Mouse (Mus musculus) heart, postnatal 0 days (tissue): ENCODE measurements at regions not wholly inside any gene's neighbourhood (a gene's known extent, or its start where the extent isn't known, plus 50 kb on each side); places are given as distances from the start of the nearest gene placed in this dataset.

Experiments used
- ATAC-seq: fragments of 200-750 bp; cut with Nextera tagmentation; 2 replicates; pipeline ENCODE4 v1.8.0; 2017; ENCODE audit warnings: low read depth, moderate number of reproducible peaks, moderate library complexity; ENCODE audit not compliant: insufficient read depth
- DNase-seq: peaks from one replicate; pipeline ENCODE4 v3.0.0-alpha.2; 2016; ENCODE audit warnings: low spot score
- H3K27ac ChIP-seq: fragments of 300-500 bp; sonication (generic); 2 replicates; pipeline ENCODE4 v1.5.1; 2014; ENCODE audit warnings: low read depth, mild to moderate bottlenecking
- H3K27me3 ChIP-seq: fragments of 300-500 bp; sonication (generic); 2 replicates; pipeline ENCODE4 v1.6.1; 2014; ENCODE audit warnings: low read length, mixed read lengths; ENCODE audit not compliant: control insufficient read depth, insufficient read depth
- H3K36me3 ChIP-seq: fragments of 300-500 bp; sonication (generic); replicated peaks from 2 replicates; pipeline ENCODE4 v1.6.1; 2014; ENCODE audit warnings: low read length, mixed read lengths; ENCODE audit not compliant: control insufficient read depth, insufficient read depth
- H3K4me1 ChIP-seq: fragments of 300-500 bp; sonication (generic); 2 replicates; pipeline ENCODE4 v1.6.1; 2014; ENCODE audit warnings: antibody characterized with exemption; ENCODE audit not compliant: control insufficient read depth, insufficient read depth
- H3K4me2 ChIP-seq: fragments of 300-500 bp; sonication (generic); 2 replicates; pipeline ENCODE4 v1.6.1; 2014; ENCODE audit warnings: low read depth, mild to moderate bottlenecking, low read length, moderate library complexity
- H3K4me3 ChIP-seq: fragments of 300-500 bp; sonication (generic); 2 replicates; pipeline ENCODE4 v1.5.1; 2014; ENCODE audit warnings: low read depth, low read length
- H3K9ac ChIP-seq: fragments of 300-500 bp; sonication (generic); replicated peaks from 2 replicates; pipeline ENCODE4 v1.6.1; 2014; ENCODE audit warnings: low read depth, low read length, mixed read lengths
- H3K9me3 ChIP-seq: fragments of 300-500 bp; sonication (generic); replicated peaks from 2 replicates; pipeline ENCODE4 v1.6.1; 2016; ENCODE audit warnings: low read length; ENCODE audit not compliant: control insufficient read depth
- CTCF ChIP-seq: IDR thresholded peaks from 2 replicates; pipeline ENCODE4 v1.5.1; 2016; ENCODE audit warnings: antibody characterized with exemption, control low read depth, low read depth
- EP300 ChIP-seq: IDR thresholded peaks from 2 replicates; pipeline ENCODE4 v1.6.1; 2016; ENCODE audit warnings: antibody characterized with exemption, low read depth
- WGBS: fragments of 180-500 bp; shearing (Covaris S2); extraction: QIAGEN DNeasy Blood & Tissue Kit; methylation state at CpG from one replicate; pipeline ENCODE4 v1.1.7; 2014; 5-methylcytosine and 5-hydroxymethylcytosine counted together

DNA sequence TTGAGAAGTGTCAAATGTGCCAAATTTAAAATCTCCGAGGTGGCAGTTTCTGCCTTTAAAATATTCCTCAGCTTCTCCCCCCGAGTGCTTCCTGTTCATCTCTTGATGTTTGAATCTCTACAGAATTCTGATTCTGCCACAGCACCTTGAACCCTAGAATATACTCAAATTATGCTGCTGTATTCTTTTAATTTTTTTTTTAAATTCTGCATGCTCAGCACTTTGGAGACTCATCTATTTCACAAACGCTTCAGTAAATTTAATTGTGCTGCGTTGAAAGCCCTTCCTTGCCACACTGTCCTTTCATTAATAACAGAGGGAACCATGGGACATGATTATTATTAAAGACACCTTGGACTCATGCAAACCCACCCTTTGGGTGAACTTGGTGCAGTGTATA is 408.8 kb upstream of the Ubash3b start:
- no peak overlapping the region for H3K9ac ChIP-seq

DNA sequence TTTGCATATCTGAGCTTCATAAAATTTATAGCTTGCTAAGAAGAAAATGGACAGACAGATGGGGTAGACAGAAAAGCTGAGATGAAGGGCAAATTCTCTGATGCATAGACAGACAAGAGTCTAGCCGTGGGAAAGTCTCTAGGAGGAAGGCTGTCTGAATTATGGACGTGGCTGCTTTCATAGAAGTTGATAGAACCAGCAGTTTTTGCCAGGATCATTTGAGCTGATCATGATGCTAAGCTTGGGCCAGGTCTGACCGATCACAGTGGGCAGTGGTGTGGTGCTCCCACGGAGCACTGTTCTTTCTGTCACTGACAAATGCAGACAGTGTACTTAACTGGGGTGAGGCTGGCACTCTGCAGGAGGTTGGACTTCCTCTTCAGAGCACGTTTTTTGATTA is 405.0 kb upstream of the Ubash3b start:
- ATAC-seq = no peak
- TF ChIP-seq EP300 (no peak), CTCF (no peak)

More for the DNA sequence above, 408.8 kb upstream of the Ubash3b start:
- Histone ChIP-seq H3K36me3 (no peaks in the 10 kb centered on the region), H3K27me3 (no peaks in the 10 kb centered on the region), H3K9me3 (no peaks in the 10 kb centered on the region), H3K27ac (no peak overlapping the region), H3K4me2 (no peak overlapping the region), H3K4me3 (no peak overlapping the region), H3K4me1 (no peaks in the 10 kb centered on the region)
- WGBS = 85% methylated on average over 4 of the region's 4 CpGs
- TF ChIP-seq CTCF = no peak
- TF ChIP-seq EP300 = no peak
- DNase-seq = no peak
- ATAC-seq = no peak

DNA sequence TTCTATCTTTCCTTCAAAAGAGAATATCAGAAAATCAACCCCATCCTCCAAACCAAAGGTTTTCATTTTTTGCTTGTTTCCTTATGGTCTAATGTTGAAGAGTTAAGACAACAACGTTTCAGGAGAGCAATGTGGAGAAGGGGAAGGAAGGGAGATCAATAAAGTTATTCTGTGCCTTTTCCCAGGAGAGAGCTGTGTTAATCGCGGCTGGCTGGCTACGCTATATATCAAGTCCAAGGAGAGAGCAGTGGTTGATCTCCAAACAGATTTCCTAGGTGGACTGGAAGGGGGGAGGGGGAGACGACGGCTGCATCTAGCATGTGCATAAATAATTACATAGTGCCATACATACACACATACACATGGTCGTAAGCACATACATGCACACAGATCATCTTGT is 404.3 kb upstream of the Ubash3b start:
- Histone ChIP-seq H3K27me3 (no peaks in the 10 kb centered on the region), H3K4me2 (no peak overlapping the region), H3K36me3 (no peaks in the 10 kb centered on the region), H3K27ac (no peak overlapping the region), H3K4me1 (no peaks in the 10 kb centered on the region), H3K9me3 (no peaks in the 10 kb centered on the region), H3K9ac (no peak overlapping the region), H3K4me3 (no peak overlapping the region)
- no peak for ATAC-seq
- 80% methylated on average over 7 of the region's 7 CpGs for WGBS
- TF ChIP-seq EP300 (no peak), CTCF (no peak)
- DNase-seq = no peak

More for the DNA sequence above, 405.0 kb upstream of the Ubash3b start:
- Histone ChIP-seq H3K9ac (no peak overlapping the region), H3K36me3 (no peaks in the 10 kb centered on the region), H3K9me3 (no peaks in the 10 kb centered on the region), H3K27me3 (no peaks in the 10 kb centered on the region), H3K4me2 (no peak overlapping the region), H3K27ac (no peak overlapping the region), H3K4me1 (no peaks in the 10 kb centered on the region), H3K4me3 (no peak overlapping the region)
- DNase-seq = no peak
- WGBS = 57% methylated on average over 5 of the region's 5 CpGs

DNA sequence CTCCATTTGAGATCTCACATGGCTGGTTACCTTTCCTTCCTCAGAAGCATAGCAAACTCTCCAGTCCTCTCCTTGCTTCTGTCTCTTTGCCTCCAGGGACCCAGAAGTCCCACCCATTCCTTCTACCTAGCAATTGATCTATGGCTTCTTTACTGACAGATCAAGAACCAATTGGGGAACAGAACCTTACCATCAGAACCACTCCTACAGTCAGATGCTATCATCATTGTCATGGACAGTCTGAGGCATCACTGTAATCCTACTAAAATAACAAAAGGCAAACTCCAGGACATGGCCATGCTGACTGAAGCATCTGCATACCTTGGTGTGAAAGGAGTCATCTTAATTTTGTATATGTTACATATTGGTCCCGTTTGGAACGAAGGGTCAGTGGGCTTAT is 401.9 kb upstream of the Ubash3b start:
- DNase-seq = no peak
- no peak overlapping the region for H3K4me3 ChIP-seq
- H3K4me1 ChIP-seq = no peaks in the 10 kb centered on the region
- no peaks in the 10 kb centered on the region for H3K27me3 ChIP-seq
- H3K9me3 ChIP-seq = no peaks in the 10 kb centered on the region
- no peaks in the 10 kb centered on the region for H3K36me3 ChIP-seq
- no peak for TF ChIP-seq EP300
- no peak for TF ChIP-seq CTCF
- H3K27ac ChIP-seq = no peak overlapping the region
- ATAC-seq = no peak
- no peak overlapping the region for H3K4me2 ChIP-seq
- no peak overlapping the region for H3K9ac ChIP-seq
- WGBS = 73% methylated on average over 2 of the region's 2 CpGs

DNA sequence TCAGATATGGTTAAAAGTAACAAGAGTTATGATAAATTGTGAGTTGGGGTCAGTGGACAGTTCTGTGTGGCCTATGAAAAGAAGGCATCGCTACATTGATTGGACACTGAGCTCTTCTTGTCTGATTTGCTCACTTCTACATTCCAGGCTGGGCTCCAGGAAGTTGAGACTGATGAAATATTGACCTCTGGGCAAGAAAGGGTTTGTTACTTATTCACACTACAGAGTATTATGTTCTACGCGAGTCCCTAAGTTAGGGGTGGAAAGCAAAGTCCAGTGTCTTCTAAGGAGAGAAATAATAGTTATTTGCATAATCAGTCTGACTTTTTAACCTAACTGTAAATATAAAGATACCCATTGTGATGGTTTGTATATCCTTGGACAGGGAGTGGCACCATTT is 397.0 kb upstream of the Ubash3b start:
- H3K9ac ChIP-seq = no peak overlapping the region
- H3K9me3 ChIP-seq = no peaks in the 10 kb centered on the region
- DNase-seq (no peak), ATAC-seq (no peak)
- no peak for TF ChIP-seq EP300
- TF ChIP-seq CTCF = no peak
- no peaks in the 10 kb centered on the region for H3K4me1 ChIP-seq
- WGBS = 89% methylated on average over 3 of the region's 3 CpGs
- no peaks in the 10 kb centered on the region for H3K27me3 ChIP-seq
- H3K36me3 ChIP-seq = no peaks in the 10 kb centered on the region
- H3K4me3 ChIP-seq = no peak overlapping the region
- no peak overlapping the region for H3K4me2 ChIP-seq
- no peak overlapping the region for H3K27ac ChIP-seq

DNA sequence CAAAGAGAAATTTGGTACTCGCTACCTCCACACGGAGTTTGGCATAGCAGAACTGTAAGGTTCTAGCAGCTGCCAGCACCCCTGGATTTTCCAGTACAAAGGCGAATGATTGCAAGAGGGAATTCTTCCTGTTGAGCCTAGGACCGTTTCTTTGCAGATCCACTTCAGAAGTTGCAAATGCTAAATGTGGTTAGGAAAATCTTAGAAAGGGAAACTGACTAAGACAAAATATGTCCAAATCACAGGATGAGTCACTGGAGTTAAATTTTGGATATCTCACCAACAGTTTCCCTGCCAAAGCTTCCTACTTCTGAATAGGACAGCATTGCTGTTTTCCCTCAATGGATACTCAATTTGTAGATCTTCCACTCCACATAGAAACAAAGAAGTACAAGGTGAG is 395.4 kb upstream of the Ubash3b start:
- Histone ChIP-seq H3K27me3 (no peaks in the 10 kb centered on the region), H3K4me3 (no peak overlapping the region), H3K9me3 (no peaks in the 10 kb centered on the region), H3K36me3 (no peaks in the 10 kb centered on the region), H3K4me1 (no peaks in the 10 kb centered on the region), H3K9ac (no peak overlapping the region), H3K27ac (no peak overlapping the region), H3K4me2 (no peak overlapping the region)
- 73% methylated on average over 4 of the region's 4 CpGs for WGBS
- DNase-seq (no peak), ATAC-seq (no peak)
- TF ChIP-seq CTCF = no peak
- no peak for TF ChIP-seq EP300
